Mouse (Mus musculus) NIH3T3 (cell line): ENCODE results near the gene Pik3r1.
A peak's percentile ranks its signal among the peaks of the same experiment; 100 is the strongest.

Experiments
- DNase-seq: peaks from one replicate; pipeline ENCODE4 v3.0.0-alpha.2; 2012; ENCODE audit warnings: low read depth

Pik3r1 gene

GRCm38 (mm10) chr13:101709788-101710187 lies 58.2 kb downstream of the Pik3r1 start:
- no peak for DNase-seq

DNA sequence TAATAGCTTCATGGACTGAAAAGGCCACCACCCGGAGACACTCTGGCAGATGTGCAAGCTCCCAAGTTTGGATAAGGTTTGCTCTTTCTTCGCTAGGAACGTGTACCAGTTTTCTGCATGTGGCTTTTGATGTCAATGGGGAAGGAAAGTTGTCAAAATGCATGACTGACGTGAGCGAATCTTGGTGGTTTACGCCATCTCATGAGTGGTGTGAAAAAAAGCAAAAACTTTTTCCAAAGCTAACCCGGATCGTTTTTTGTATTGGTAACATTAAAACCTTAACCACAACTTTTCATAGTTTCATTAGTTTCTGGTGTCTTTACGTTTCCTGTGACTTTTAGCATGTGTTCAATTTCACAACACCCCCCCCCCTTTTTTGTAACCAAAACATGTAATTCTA lies 60.8 kb downstream of the Pik3r1 start:
- no peak for DNase-seq

GRCm38 (mm10) chr13:101706426-101706825 lies 61.6 kb downstream of the Pik3r1 start:
- no peak for DNase-seq

- no peak for DNase-seq
Measured at GRCm38 (mm10) chr13:101702096-101702775, 65.8 kb downstream of the Pik3r1 start.

DNA sequence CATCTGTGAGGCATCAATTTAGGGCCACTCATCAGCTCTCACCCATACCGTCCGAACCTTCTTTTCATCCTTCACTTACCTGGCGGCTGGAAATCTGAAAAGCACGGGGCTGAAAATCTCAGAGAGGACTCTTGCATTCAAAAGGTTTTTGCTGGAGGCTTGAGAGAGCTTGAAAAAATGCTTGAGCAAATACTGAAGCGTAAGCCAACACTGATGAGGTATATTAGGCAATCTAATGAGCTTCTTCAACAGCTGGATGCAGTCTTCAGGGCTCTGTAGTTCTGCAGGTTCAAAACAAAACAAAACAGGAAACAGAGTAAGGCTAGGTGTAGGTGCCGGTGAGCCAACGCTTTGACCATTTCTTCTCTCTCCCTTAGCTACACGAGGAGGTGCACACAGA lies 66.4 kb downstream of the Pik3r1 start:
- DNase-seq, result no peak

DNA sequence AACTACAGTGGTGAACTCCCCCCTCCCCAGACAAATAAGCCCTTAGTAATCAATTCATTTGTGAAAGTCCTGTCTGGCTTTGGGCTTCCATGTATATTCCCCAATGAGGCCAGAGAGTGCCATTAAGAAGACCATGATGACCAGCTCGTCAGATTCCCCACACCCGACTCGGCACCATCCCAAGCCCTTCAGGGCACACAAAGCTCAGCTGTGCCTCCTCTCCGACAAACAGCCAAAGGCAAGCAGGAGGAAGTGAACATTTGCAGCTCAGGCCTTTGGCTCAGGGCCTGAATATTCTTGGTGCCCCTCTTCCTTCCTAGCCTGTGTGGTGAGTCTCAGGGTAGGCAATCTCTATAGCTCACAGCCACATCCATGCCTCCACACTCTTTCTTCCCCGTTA lies 68.3 kb downstream of the Pik3r1 start:
- no peak for DNase-seq

DNA sequence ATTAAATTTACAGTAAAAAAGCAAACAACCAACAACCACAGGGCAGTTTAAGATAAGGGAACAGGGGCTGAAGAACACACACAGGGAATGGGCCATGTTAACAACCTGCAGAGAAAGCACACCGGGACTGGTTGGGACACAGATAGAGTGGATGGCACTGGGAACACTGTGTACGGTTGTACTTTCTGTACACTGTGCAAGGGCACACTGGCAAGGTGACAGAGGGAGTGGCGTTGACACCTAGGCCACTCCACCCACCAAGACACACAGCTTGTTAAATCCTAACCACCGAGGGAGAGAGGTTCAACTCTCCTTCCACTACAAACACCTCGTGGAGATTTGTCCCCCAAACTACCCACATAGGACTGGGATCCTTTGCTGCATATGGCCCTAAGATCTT lies 70.1 kb downstream of the Pik3r1 start:
- DNase-seq, result no peak

DNA sequence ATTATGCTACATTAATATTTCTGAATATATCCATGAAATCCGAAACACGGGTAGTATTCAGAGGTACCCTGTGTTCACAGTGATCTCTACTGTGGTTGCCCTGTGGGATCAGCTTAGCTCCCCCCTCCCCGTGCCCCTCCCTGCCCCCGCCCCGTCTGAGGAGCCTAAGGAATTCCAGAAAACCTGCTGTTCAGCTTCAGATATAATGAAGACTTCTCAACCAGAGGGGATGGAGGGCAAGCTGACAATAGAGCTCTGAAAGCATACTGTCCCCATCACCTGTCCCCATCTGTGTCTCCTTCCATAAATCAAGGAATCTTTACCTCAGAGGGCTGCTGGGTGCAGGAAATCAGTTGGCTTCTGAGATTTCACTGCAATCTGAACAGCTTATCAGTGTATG lies 70.6 kb downstream of the Pik3r1 start:
- DNase-seq, result no peak

GRCm38 (mm10) chr13:101696827-101697226 lies 71.2 kb downstream of the Pik3r1 start:
- no peak for DNase-seq

DNA sequence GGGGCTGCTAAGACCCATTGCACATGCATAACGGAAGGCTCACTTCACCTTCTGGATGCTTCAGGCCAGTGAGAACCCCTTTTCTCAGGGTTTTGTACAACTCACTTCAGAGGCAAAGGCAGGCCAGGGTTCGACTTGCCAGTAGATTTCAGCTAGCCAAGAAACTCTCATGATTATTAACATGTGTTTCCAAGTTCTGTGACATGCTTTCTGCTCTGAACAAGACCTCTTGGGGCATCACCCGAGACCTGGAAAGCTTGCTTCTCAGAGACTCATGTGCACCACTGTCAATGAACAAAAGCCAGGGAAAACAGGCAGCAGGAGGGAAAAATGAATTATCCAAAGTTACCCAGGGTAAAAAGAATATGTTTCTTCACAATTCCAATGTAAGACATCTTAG lies 71.7 kb downstream of the Pik3r1 start:
- DNase-seq, result peak; percentile 33

GRCm38 (mm10) chr13:101695876-101696275 lies 72.1 kb downstream of the Pik3r1 start:
- peak; percentile 91 for DNase-seq

- DNase-seq, result peak; percentile 39
Measured at GRCm38 (mm10) chr13:101694496-101695251, 73.3 kb downstream of the Pik3r1 start.

- peak; percentile 59 for DNase-seq
Measured at GRCm38 (mm10) chr13:101693967-101694495, 74.0 kb downstream of the Pik3r1 start.

GRCm38 (mm10) chr13:101692866-101693691 lies 74.9 kb downstream of the Pik3r1 start:
- DNase-seq, result no peak

DNA sequence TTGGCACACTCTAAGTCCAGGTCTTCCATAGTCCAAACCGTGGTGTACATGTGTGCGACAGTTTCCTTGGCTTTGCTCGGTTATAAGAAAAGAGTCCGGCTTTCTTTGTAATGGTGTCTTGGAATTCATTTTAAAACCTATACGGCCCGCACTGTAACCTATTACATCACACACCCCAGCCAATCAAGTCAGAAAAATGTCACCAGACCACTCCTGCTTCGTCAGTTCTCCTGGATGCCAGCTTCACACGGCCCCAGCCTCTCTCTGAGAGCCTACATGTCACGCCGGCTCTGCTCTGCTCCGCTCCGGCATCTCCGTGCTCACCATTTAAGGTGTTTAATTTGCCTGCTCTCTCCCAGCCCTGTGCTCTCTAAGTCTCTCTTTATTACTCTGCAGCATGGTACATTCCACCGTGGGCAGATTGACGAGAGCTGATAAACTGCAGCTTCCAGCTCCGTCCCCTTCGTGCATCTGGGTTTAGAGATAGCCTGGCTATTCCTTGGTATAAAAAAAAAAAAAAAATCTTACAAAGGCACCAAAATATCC lies 75.7 kb downstream of the Pik3r1 start:
- no peak for DNase-seq

DNA sequence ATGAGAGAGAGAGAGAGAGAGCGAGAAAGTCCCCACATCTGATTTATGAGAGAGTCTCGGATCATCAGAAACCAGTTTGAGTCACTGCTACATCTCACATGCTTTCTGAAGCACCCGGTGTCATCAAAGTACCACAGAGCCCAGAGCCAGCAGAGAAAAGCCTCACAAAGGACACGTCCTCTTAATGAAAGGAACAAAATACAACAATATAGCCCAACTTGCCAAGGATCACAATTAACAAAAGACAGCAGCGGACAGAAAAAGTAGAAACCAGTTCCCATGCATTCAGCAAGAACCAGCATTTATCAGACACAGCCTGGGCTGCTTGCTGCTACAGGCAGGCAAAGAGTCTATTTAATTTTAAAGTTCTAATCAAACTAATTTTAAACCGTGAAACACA lies 76.3 kb downstream of the Pik3r1 start:
- DNase-seq, result no peak

DNA sequence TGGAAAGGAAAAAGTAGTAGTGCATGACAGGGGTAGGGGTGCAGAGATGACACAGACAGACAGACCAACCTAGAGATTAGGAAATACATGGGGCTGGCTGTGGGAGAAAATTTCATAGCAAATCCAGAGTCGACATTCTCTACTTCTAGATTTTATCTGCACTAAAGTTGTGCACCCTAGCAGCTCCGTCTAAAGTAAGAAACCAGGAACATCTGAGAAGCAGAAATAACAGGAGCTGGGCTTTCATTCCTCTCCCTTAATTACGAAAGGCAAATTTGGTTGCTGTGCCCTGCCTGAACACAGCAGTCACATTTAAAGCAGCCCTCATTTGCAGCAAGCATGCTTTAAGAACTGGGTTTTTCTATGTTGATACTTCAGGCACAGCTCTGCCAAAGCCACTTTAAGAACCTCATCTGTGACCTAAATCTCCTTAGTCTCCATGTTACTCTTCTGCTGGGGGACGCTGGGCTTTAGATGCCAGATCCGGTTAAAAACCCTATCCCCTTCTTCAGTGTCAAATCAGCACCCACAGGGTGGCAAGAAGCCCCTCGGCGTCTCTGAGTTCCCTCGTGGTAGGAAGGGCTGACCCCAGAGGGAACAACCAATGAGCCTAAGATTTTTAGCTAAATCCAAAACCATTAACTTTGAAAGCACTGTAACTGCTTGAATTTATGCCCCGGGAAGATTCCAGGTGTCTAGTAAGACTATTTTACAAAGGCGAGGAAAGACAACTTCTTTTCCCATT lies 76.9 kb downstream of the Pik3r1 start:
- no peak for DNase-seq

DNA sequence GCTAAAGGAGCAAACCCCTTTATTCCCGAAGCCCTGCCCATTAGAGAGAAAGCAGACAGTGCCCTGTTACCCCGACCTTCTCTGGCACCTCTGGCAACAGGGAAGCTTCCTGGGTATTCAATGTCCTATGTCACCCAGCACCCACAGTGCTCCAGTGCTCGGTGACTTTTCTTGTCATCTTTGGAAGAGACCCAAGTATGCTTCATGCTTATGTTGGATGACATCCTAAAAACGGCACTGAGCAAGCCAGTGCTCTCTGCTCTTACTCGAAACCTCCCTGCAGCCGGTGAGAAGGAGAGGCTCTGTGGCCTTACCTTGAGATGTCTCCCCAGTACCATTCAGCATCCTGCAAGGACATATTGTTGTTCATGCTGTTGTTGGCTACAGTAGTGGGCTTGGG lies 77.8 kb downstream of the Pik3r1 start:
- no peak for DNase-seq

- DNase-seq, result no peak
Measured at GRCm38 (mm10) chr13:101686256-101686655, 81.8 kb downstream of the Pik3r1 start.

GRCm38 (mm10) chr13:101684706-101685105 lies 83.3 kb downstream of the Pik3r1 start:
- no peak for DNase-seq

DNA sequence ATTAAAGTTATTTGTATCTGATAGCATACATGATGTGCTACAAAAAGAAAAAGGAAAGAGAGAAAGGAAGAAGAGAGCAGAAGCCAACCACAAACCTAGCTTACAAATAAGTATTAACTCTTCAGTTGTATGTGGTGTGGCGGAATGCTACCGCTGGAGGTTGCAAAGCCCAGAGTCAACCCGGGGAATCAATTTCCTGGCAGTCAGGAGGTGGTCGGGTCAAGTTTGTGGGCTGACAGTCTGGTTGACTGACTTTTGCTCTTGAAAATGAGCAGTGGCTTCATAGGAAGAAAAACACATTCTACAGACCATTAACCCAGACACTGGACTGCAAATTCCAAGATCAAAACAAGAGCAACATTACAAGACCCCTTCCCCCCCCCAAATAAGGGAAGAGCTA lies 85.6 kb downstream of the Pik3r1 start:
- DNase-seq, result no peak

- no peak for DNase-seq
Measured at GRCm38 (mm10) chr13:101680083-101680482, 87.9 kb downstream of the Pik3r1 start.
